Mouse (Mus musculus): Measurements from ENCODE around the gene Gpsm1. TPM values are rescaled to one million over a fixed set of nuclear protein-coding genes. Genes with fewer than 3 reads are reported as not detected.

Gene Gpsm1
- polyA plus RNA-seq, 1 experiment from 2014 or later: 46.9 TPM

- H3K27ac ChIP-seq (ENCODE audit: low read depth, low read length): no peak overlapping the region
- no peaks in the 10 kb centered on the region for H3K9me3 ChIP-seq (ENCODE audit: control insufficient read depth, low read length)
- H3K4me1 ChIP-seq (replicated peaks; ENCODE audit: control insufficient read depth, insufficient read depth, low read length): peaks cover 10% of the 10 kb centered on the region
- peak overlapping the region; percentile 96; the same call in 1 of the 2 replicates for H3K9ac ChIP-seq (ENCODE audit: low read depth, low read length)
- 85% methylated on average over 11 of the region's 11 CpGs for WGBS
- peak overlapping the region; percentile 94 for H3K4me2 ChIP-seq (replicated peaks; ENCODE audit: low read depth, low read length)
- DNase-seq (ENCODE audit: low spot score) (no peak), ATAC-seq (ENCODE audit: low FRiP score) (no peak)
- no peaks in the 10 kb centered on the region for H3K27me3 ChIP-seq (ENCODE audit: control insufficient read depth, insufficient read depth, low read length)
- peak overlapping the region; percentile 73 for H3K4me3 ChIP-seq (ENCODE audit: low read depth, low read length)
- 0 out of 2 replicates have a peak, but pooled peaks cover 2% of the 10 kb centered on the region for H3K36me3 ChIP-seq (ENCODE audit: control insufficient read depth, insufficient read depth, low read length)
Measured at GRCm38 (mm10) chr2:26353066-26353980, 38.0 kb downstream of the Gpsm1 start.

DNA sequence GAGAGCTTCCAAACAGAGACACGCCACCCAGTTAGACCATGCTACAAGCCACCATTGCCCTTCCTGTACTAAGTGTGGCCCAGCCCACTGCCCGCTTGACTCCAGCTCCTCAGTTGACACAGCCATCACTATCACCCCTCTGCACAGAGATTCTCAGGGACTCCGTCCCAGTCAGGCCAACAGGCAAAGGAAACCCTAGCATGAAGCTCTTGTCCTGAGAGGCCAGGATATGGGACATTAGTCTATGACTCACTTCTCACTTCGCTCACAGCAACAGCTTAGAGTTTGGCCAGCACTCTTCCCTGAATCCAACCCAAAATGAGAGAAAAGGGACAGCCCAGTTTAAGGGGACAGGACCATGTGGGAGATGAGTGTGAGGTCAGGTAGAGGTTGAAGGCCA, 39.1 kb downstream of the Gpsm1 start:
- DNase-seq (ENCODE audit: low spot score) (no peak), ATAC-seq (ENCODE audit: low FRiP score) (no peak)
- Histone ChIP-seq H3K4me2 (replicated peaks; ENCODE audit: low read depth, low read length) (no peak overlapping the region), H3K9ac (ENCODE audit: low read depth, low read length) (no peak overlapping the region), H3K27me3 (ENCODE audit: control insufficient read depth, insufficient read depth, low read length) (no peaks in the 10 kb centered on the region), H3K4me3 (ENCODE audit: low read depth, low read length) (no peak overlapping the region), H3K27ac (ENCODE audit: low read depth, low read length) (no peak overlapping the region), H3K9me3 (ENCODE audit: control insufficient read depth, low read length) (no peaks in the 10 kb centered on the region), H3K4me1 (replicated peaks; ENCODE audit: control insufficient read depth, insufficient read depth, low read length) (peaks cover 10% of the 10 kb centered on the region), H3K36me3 (ENCODE audit: control insufficient read depth, insufficient read depth, low read length) (0 out of 2 replicates have a peak, but pooled peaks cover 2% of the 10 kb centered on the region)
- 92% methylated on average over 4 of the region's 4 CpGs for WGBS

DNA sequence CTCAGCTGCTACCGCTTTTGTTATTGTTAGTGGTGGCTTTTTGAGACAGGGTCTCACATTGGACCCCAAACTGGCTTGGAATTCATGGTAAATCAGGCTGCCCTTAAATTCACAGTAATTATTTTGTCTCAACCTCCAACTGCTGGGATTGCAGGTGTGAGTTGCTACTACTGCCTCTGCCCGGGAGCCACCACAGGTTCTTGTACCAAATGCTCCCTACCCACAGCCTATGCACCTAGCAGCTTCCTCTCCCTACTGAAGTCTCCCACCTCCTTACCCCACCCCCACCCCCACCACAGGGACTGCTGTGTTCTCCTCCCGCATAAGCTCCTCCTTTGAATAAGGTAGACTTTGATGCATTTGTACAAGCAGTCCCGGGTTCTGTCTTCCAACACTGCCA, 40.9 kb downstream of the Gpsm1 start:
- no peak overlapping the region for H3K9ac ChIP-seq (ENCODE audit: low read depth, low read length)
- no peak for DNase-seq (ENCODE audit: low spot score)
- H3K27ac ChIP-seq (ENCODE audit: low read depth, low read length): no peak overlapping the region
- H3K27me3 ChIP-seq (ENCODE audit: control insufficient read depth, insufficient read depth, low read length): no peaks in the 10 kb centered on the region
- no peaks in the 10 kb centered on the region for H3K36me3 ChIP-seq (ENCODE audit: control insufficient read depth, insufficient read depth, low read length)
- no peaks in the 10 kb centered on the region for H3K9me3 ChIP-seq (ENCODE audit: control insufficient read depth, low read length)
- peaks cover 4% of the 10 kb centered on the region; the same call in 1 of the 2 replicates for H3K4me1 ChIP-seq (replicated peaks; ENCODE audit: control insufficient read depth, insufficient read depth, low read length)
- no peak overlapping the region for H3K4me2 ChIP-seq (replicated peaks; ENCODE audit: low read depth, low read length)
- WGBS: 86% methylated on average over 4 of the region's 4 CpGs
- H3K4me3 ChIP-seq (ENCODE audit: low read depth, low read length): no peak overlapping the region
- no peak for ATAC-seq (ENCODE audit: low FRiP score)

GRCm38 (mm10) chr2:26356678-26357077, 41.4 kb downstream of the Gpsm1 start:
- Histone ChIP-seq H3K4me2 (replicated peaks; ENCODE audit: low read depth, low read length) (no peak overlapping the region), H3K9ac (ENCODE audit: low read depth, low read length) (no peak overlapping the region), H3K9me3 (ENCODE audit: control insufficient read depth, low read length) (no peaks in the 10 kb centered on the region), H3K27me3 (ENCODE audit: control insufficient read depth, insufficient read depth, low read length) (no peaks in the 10 kb centered on the region), H3K36me3 (ENCODE audit: control insufficient read depth, insufficient read depth, low read length) (no peaks in the 10 kb centered on the region), H3K27ac (ENCODE audit: low read depth, low read length) (no peak overlapping the region), H3K4me1 (replicated peaks; ENCODE audit: control insufficient read depth, insufficient read depth, low read length) (peaks cover 4% of the 10 kb centered on the region; the same call in 1 of the 2 replicates), H3K4me3 (ENCODE audit: low read depth, low read length) (no peak overlapping the region)
- 83% methylated on average over 7 of the region's 7 CpGs for WGBS
- DNase-seq (ENCODE audit: low spot score) (no peak), ATAC-seq (ENCODE audit: low FRiP score) (no peak)

- no peak for DNase-seq (ENCODE audit: low spot score)
- no peaks in the 10 kb centered on the region for H3K36me3 ChIP-seq (ENCODE audit: control insufficient read depth, insufficient read depth, low read length)
Measured at GRCm38 (mm10) chr2:26357484-26357883, 42.2 kb downstream of the Gpsm1 start.

GRCm38 (mm10) chr2:26358667-26359320, 43.5 kb downstream of the Gpsm1 start:
- H3K4me1 ChIP-seq (replicated peaks; ENCODE audit: control insufficient read depth, insufficient read depth, low read length): no peaks in the 10 kb centered on the region
- no peak for DNase-seq (ENCODE audit: low spot score)
- H3K27me3 ChIP-seq (ENCODE audit: control insufficient read depth, insufficient read depth, low read length): no peaks in the 10 kb centered on the region
- H3K9ac ChIP-seq (ENCODE audit: low read depth, low read length): no peak overlapping the region
- H3K27ac ChIP-seq (ENCODE audit: low read depth, low read length): no peak overlapping the region
- no peak overlapping the region for H3K4me3 ChIP-seq (ENCODE audit: low read depth, low read length)
- WGBS: 87% methylated on average over 13 of the region's 13 CpGs
- no peak overlapping the region for H3K4me2 ChIP-seq (replicated peaks; ENCODE audit: low read depth, low read length)
- 0 out of 2 replicates have a peak, but pooled peaks cover 2% of the 10 kb centered on the region for H3K36me3 ChIP-seq (ENCODE audit: control insufficient read depth, insufficient read depth, low read length)
- 0 out of 2 replicates have a peak, but pooled peaks have one; percentile 14 for ATAC-seq (ENCODE audit: low FRiP score)
- H3K9me3 ChIP-seq (ENCODE audit: control insufficient read depth, low read length): no peaks in the 10 kb centered on the region

More at GRCm38 (mm10) chr2:26357484-26357883, 42.2 kb downstream of the Gpsm1 start:
- Histone ChIP-seq H3K27ac (ENCODE audit: low read depth, low read length) (no peak overlapping the region), H3K4me3 (ENCODE audit: low read depth, low read length) (no peak overlapping the region), H3K9me3 (ENCODE audit: control insufficient read depth, low read length) (no peaks in the 10 kb centered on the region), H3K27me3 (ENCODE audit: control insufficient read depth, insufficient read depth, low read length) (no peaks in the 10 kb centered on the region), H3K4me1 (replicated peaks; ENCODE audit: control insufficient read depth, insufficient read depth, low read length) (peaks cover 4% of the 10 kb centered on the region; the same call in 1 of the 2 replicates), H3K4me2 (replicated peaks; ENCODE audit: low read depth, low read length) (no peak overlapping the region), H3K9ac (ENCODE audit: low read depth, low read length) (peak overlapping the region; percentile 12; the same call in 1 of the 2 replicates)
- WGBS: 55% methylated on average over 15 of the region's 15 CpGs
- ATAC-seq (ENCODE audit: low FRiP score): no peak

DNA sequence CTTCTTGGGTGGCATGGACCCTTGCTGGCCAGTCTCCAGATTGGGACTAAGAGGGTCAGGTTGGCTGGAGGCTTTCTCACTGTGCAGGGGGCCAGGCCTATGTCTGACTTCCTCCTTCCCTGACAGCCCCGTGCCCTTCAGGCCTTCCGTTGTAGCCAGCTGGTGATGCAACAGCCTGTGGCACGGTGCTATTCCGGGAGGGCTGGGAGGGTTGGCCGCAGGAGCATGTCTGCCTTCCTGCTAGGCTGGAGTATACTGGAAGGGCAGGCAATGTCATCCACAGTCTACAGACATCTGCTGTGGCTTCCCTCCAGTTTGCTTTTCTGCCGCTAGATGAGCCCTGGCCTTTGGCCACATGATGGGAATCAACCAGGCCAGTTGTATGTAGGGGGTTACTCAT, 44.7 kb downstream of the Gpsm1 start:
- H3K9me3 ChIP-seq (ENCODE audit: control insufficient read depth, low read length): no peaks in the 10 kb centered on the region
- no peak overlapping the region for H3K4me3 ChIP-seq (ENCODE audit: low read depth, low read length)
- no peak overlapping the region for H3K27ac ChIP-seq (ENCODE audit: low read depth, low read length)
- no peak overlapping the region for H3K9ac ChIP-seq (ENCODE audit: low read depth, low read length)
- no peak overlapping the region for H3K4me2 ChIP-seq (replicated peaks; ENCODE audit: low read depth, low read length)
- 0 out of 2 replicates have a peak, but pooled peaks cover 5% of the 10 kb centered on the region for H3K36me3 ChIP-seq (ENCODE audit: control insufficient read depth, insufficient read depth, low read length)
- no peaks in the 10 kb centered on the region for H3K27me3 ChIP-seq (ENCODE audit: control insufficient read depth, insufficient read depth, low read length)
- no peak for ATAC-seq (ENCODE audit: low FRiP score)
- H3K4me1 ChIP-seq (replicated peaks; ENCODE audit: control insufficient read depth, insufficient read depth, low read length): no peaks in the 10 kb centered on the region
- 89% methylated on average over 6 of the region's 6 CpGs for WGBS
- no peak for DNase-seq (ENCODE audit: low spot score)

DNA sequence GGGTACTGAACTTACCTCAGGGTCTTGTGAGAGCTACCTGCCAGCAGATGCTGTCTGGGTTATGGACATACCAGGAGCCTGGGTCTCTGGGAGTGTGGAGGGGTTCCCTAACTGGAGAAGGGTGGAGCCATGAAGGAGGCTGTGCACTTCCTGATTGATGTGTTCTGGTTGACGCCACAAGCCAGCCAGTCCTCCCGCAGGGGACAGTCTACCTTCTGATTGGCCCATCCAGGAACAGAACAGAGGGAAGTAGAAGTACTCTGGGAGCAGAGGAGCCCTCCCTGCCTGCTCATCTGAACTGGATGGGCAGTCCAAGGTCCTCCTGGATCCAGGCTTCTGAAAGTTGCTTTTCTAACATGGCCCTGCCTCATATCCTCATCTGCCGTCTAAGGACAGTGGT, 45.5 kb downstream of the Gpsm1 start, which contains the start of gene Card9:
TSS of gene Card9 (minus strand) at position 147 of the 400 bp plus-strand sequence.
- H3K36me3 ChIP-seq (ENCODE audit: control insufficient read depth, insufficient read depth, low read length): peaks cover 9% of the 10 kb centered on the region; the same call in 1 of the 2 replicates
- no peaks in the 10 kb centered on the region for H3K27me3 ChIP-seq (ENCODE audit: control insufficient read depth, insufficient read depth, low read length)
- ATAC-seq (ENCODE audit: low FRiP score) (no peak), DNase-seq (ENCODE audit: low spot score) (no peak)
- no peaks in the 10 kb centered on the region for H3K4me1 ChIP-seq (replicated peaks; ENCODE audit: control insufficient read depth, insufficient read depth, low read length)
- WGBS: 43% methylated on average over 3 of the region's 3 CpGs
- no peaks in the 10 kb centered on the region for H3K9me3 ChIP-seq (ENCODE audit: control insufficient read depth, low read length)
- no peak within 1 kb of the TSS for H3K4me3 ChIP-seq (ENCODE audit: low read depth, low read length)
- H3K4me2 ChIP-seq (replicated peaks; ENCODE audit: low read depth, low read length): no peak within 1 kb of the TSS
- H3K9ac ChIP-seq (ENCODE audit: low read depth, low read length): no peak within 1 kb of the TSS
- no peak within 1 kb of the TSS for H3K27ac ChIP-seq (ENCODE audit: low read depth, low read length)

All from hindbrain, embryonic 11.5 days (tissue).